Mouse (Mus musculus): Measurements from ENCODE around the gene Ctcfl.

GRCm38 (mm10) chr2:173146728-173147127, 27.4 kb upstream of the Ctcfl start:
- no peak for TF ChIP-seq CTCF (IDR thresholded peaks at IDR 0.05; ENCODE audit: low read depth, low read length)
- no peak for TF ChIP-seq POLR2A (IDR thresholded peaks at IDR 0.05; ENCODE audit: extremely low read depth, insufficient read depth, low read length)

Data from liver, adult 2 months (tissue).